Mouse (Mus musculus) heart, postnatal 0 days (tissue): ENCODE measurements at regions not wholly inside any gene's neighbourhood (a gene's known extent, or its start where the extent isn't known, plus 50 kb on each side); places are given as distances from the start of the nearest gene placed in this dataset.

Experiments
- CTCF ChIP-seq: IDR thresholded peaks from 2 replicates; pipeline ENCODE4 v1.5.1; 2016; ENCODE audit warnings: antibody characterized with exemption, control low read depth, low read depth
- EP300 ChIP-seq: IDR thresholded peaks from 2 replicates; pipeline ENCODE4 v1.6.1; 2016; ENCODE audit warnings: antibody characterized with exemption, low read depth

GRCm38 (mm10) chr10:95090641-95091040, 146.0 kb upstream of the Plxnc1 start:
- no peak for TF ChIP-seq CTCF
- TF ChIP-seq EP300: no peak
